Mouse (Mus musculus) midbrain, embryonic 14.5 days (tissue): ENCODE measurements at regions not wholly inside any gene's neighbourhood (a gene's known extent, or its start where the extent isn't known, plus 50 kb on each side); places are given as distances from the start of the nearest gene placed in this dataset.

ENCODE experiments used
- ATAC-seq: fragments of 200-750 bp; cut with Nextera tagmentation; 2 replicates; pipeline ENCODE4 v1.8.0; 2017; ENCODE audit warnings: moderate number of reproducible peaks, moderate library complexity; ENCODE audit not compliant: low FRiP score, low TSS enrichment
- DNase-seq: peaks from one replicate; pipeline ENCODE4 v3.0.0-alpha.2; 2015
- H3K27ac ChIP-seq: fragments of 300-500 bp; sonication (generic); replicated peaks from 2 replicates; pipeline ENCODE4 v1.5.1; 2014; ENCODE audit warnings: mild to moderate bottlenecking, low read depth, low read length, moderate library complexity
- H3K27me3 ChIP-seq: fragments of 300-500 bp; sonication (generic); 2 replicates; pipeline ENCODE4 v1.6.1; 2014; ENCODE audit warnings: low read length, control low read depth, mixed read lengths; ENCODE audit not compliant: control insufficient read depth, insufficient read depth
- H3K36me3 ChIP-seq: fragments of 300-500 bp; sonication (generic); 2 replicates; pipeline ENCODE4 v1.6.1; 2014; ENCODE audit warnings: low read length, control low read depth; ENCODE audit not compliant: control insufficient read depth, insufficient read depth
- H3K4me1 ChIP-seq: fragments of 300-500 bp; sonication (generic); 2 replicates; pipeline ENCODE4 v1.6.1; 2014; ENCODE audit warnings: mild to moderate bottlenecking, antibody characterized with exemption, low read length, control low read depth; ENCODE audit not compliant: control insufficient read depth, insufficient read depth
- H3K4me2 ChIP-seq: fragments of 300-500 bp; sonication (generic); 2 replicates; pipeline ENCODE4 v1.6.1; 2014; ENCODE audit warnings: mild to moderate bottlenecking, low read length, moderate library complexity
- H3K4me3 ChIP-seq: fragments of 300-500 bp; sonication (generic); replicated peaks from 2 replicates; pipeline ENCODE4 v1.5.1; 2014; ENCODE audit warnings: low read depth, low read length
- H3K9ac ChIP-seq: fragments of 300-500 bp; sonication (generic); replicated peaks from 2 replicates; pipeline ENCODE4 v1.6.1; 2014; ENCODE audit warnings: mild to moderate bottlenecking, low read length, moderate library complexity
- H3K9me3 ChIP-seq: fragments of 300-500 bp; sonication (generic); 2 replicates; pipeline ENCODE4 v1.6.1; 2016; ENCODE audit warnings: low read length, control low read depth, mixed read lengths; ENCODE audit not compliant: control insufficient read depth
- WGBS: fragments of 180-500 bp; shearing (Covaris S2); extraction: QIAGEN DNeasy Blood & Tissue Kit; methylation state at CpG from one replicate; pipeline ENCODE4 v1.1.7; 2014; 5-methylcytosine and 5-hydroxymethylcytosine counted together

DNA sequence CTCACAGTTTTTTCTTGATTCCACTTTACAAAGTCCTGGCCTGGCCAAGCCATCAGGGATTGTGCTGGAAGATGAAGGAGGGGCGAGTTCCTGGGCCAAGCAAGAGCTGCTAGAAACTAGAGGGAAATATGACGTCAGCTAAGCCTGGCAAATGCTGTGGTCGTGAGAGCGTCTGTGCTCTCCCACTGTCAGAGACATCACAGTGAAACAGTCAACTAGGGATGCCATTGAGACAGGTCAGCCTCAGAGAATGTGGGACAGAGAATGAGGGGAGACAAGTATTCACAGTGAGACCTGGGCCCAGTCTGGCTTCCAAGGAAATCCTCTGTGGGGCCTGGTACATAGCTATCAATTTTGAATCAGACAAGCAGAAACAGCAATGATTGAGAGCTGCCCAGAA lies 252.5 kb upstream of the Myt1l start:
- H3K9ac ChIP-seq: no peak overlapping the region

GRCm38 (mm10) chr12:29279631-29280080 lies 248.5 kb upstream of the Myt1l start:
- no peaks in the 10 kb centered on the region for H3K27me3 ChIP-seq
- H3K9ac ChIP-seq: peak overlapping the region; percentile 25
- H3K4me3 ChIP-seq: no peak overlapping the region
- 1% methylated on average over 13 of the region's 13 CpGs for WGBS
- DNase-seq (no peak), ATAC-seq (peak; percentile 62)
- H3K4me1 ChIP-seq: peaks cover 31% of the 10 kb centered on the region
- H3K27ac ChIP-seq: peak overlapping the region; percentile 94
- no peaks in the 10 kb centered on the region for H3K36me3 ChIP-seq
- H3K9me3 ChIP-seq: no peaks in the 10 kb centered on the region
- H3K4me2 ChIP-seq: peak overlapping the region; percentile 37

More for the DNA sequence above, 252.5 kb upstream of the Myt1l start:
- no peak for DNase-seq
- ATAC-seq: no peak
- WGBS: 59% methylated on average over 4 of the region's 4 CpGs
- Histone ChIP-seq H3K27ac (no peak overlapping the region), H3K27me3 (no peaks in the 10 kb centered on the region), H3K4me2 (no peak overlapping the region), H3K36me3 (no peaks in the 10 kb centered on the region), H3K4me1 (peaks cover 17% of the 10 kb centered on the region), H3K9me3 (no peaks in the 10 kb centered on the region), H3K4me3 (no peak overlapping the region)

GRCm38 (mm10) chr12:29280081-29280788 lies 247.9 kb upstream of the Myt1l start:
- 3% methylated on average over 9 of the region's 9 CpGs for WGBS
- Histone ChIP-seq H3K9ac (peak overlapping the region; percentile 25; the same call in 1 of the 2 replicates), H3K27ac (peak overlapping the region; percentile 94), H3K4me3 (no peak overlapping the region), H3K4me2 (peak overlapping the region; percentile 37), H3K36me3 (no peaks in the 10 kb centered on the region), H3K9me3 (no peaks in the 10 kb centered on the region), H3K27me3 (no peaks in the 10 kb centered on the region), H3K4me1 (peaks cover 31% of the 10 kb centered on the region)
- ATAC-seq (peak; percentile 75), DNase-seq (peak; percentile 78)

DNA sequence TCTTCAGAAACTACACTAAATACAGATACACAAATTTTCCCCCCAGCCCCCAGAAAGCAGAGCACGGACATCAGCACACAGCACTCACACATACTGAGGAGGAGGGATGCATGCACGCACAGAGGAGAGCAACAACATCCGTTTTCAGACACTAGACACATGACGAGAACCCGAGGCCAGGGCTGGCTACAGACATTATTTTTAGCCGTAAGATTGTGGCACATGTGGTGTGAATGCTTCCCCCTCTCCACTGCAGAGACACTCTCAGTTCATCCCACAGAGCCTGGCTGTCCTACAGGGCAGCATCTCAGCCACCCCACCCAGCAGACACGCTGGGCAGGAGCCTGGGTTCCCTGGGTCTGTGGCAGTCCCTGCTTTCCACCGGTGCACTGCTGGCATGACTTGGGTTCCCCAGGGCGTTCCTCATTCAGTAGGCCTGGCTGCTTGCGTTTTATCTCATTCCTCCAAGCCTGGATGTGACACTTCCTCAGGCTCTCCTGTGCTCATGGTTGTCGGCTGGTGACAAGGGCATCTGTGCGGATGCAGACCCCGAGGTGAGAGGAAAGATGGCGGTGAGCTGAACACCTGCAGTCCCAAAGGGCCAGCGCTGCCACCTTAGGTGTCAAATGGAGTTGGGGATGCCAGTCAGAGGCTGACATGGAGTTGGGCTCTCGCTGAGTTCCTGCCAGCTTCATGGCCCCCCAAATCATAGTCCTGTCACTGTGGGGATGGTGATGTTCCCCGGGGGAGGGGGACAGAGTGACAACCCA lies 247.1 kb upstream of the Myt1l start:
- 52% methylated on average over 17 of the region's 17 CpGs for WGBS
- Histone ChIP-seq H3K27ac (peak overlapping the region; percentile 94), H3K27me3 (no peaks in the 10 kb centered on the region), H3K4me3 (no peak overlapping the region), H3K9me3 (no peaks in the 10 kb centered on the region), H3K4me2 (0 out of 2 replicates have a peak overlapping the region, but pooled peaks have one; percentile 16), H3K4me1 (peaks cover 31% of the 10 kb centered on the region), H3K9ac (peak overlapping the region; percentile 14; the same call in 1 of the 2 replicates), H3K36me3 (no peaks in the 10 kb centered on the region)
- peak; percentile 29 for DNase-seq
- peak; percentile 15 for ATAC-seq

DNA sequence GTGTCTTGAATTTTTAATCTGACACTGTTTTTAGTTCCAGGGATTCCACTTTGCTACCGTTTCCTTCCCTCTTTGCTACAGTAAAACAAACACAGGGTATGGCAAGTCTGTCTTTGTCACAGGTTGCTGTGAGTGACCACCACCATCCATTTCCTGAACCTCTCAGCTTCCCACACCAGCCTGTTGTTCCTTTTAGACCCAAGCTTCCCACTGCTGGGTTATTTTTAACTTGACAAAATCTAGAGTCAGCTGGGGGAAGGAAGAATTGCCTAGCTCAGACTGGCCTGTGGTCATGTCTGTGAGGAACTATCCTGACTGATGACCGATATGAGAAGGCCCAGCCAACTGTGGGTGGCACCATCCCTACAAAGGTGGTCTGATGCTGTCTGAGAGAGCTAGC lies 239.4 kb upstream of the Myt1l start:
- peaks cover 11% of the 10 kb centered on the region for H3K4me1 ChIP-seq
- H3K9ac ChIP-seq: no peak overlapping the region
- no peak overlapping the region for H3K4me2 ChIP-seq
- H3K4me3 ChIP-seq: no peak overlapping the region
- no peak for ATAC-seq
- H3K9me3 ChIP-seq: no peaks in the 10 kb centered on the region
- no peak overlapping the region for H3K27ac ChIP-seq
- H3K36me3 ChIP-seq: no peaks in the 10 kb centered on the region
- H3K27me3 ChIP-seq: no peaks in the 10 kb centered on the region
- no peak for DNase-seq
- WGBS: 64% methylated on average over 2 of the region's 2 CpGs

- Histone ChIP-seq H3K4me2 (peak overlapping the region; percentile 56), H3K4me1 (peaks cover 11% of the 10 kb centered on the region), H3K4me3 (peak overlapping the region; percentile 25), H3K27ac (peak overlapping the region; percentile 89), H3K27me3 (no peaks in the 10 kb centered on the region), H3K36me3 (no peaks in the 10 kb centered on the region), H3K9ac (peak overlapping the region; percentile 52), H3K9me3 (no peaks in the 10 kb centered on the region)
- ATAC-seq (peak; percentile 99), DNase-seq (peak; percentile 98)
- WGBS: 10% methylated on average over 23 of the region's 23 CpGs
Measured at GRCm38 (mm10) chr12:29290591-29291351, 237.4 kb upstream of the Myt1l start.

DNA sequence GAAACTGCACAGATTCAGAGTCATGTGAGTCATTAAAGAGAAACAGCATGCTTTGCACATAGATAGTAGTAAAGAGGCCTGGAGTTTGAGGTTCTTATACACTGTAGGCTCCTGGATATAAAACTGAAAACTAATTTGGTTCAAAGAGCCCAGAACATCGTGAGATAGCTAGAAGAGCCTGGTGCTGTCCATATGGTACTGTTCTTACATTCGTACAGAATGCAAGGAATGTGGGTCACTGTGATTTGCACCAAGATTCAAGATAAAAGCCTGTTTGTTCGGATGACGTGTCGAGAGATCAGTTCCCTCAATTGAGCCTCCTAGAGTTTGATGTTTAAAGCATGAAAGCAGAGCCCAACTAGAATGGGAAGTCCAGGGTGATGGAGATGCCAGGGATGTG lies 230.2 kb upstream of the Myt1l start:
- Histone ChIP-seq H3K4me2 (no peak overlapping the region), H3K9me3 (no peaks in the 10 kb centered on the region), H3K4me3 (no peak overlapping the region), H3K27me3 (no peaks in the 10 kb centered on the region), H3K9ac (no peak overlapping the region), H3K4me1 (no peaks in the 10 kb centered on the region), H3K27ac (no peak overlapping the region), H3K36me3 (no peaks in the 10 kb centered on the region)
- 84% methylated on average over 5 of the region's 5 CpGs for WGBS
- DNase-seq: no peak
- ATAC-seq: no peak

DNA sequence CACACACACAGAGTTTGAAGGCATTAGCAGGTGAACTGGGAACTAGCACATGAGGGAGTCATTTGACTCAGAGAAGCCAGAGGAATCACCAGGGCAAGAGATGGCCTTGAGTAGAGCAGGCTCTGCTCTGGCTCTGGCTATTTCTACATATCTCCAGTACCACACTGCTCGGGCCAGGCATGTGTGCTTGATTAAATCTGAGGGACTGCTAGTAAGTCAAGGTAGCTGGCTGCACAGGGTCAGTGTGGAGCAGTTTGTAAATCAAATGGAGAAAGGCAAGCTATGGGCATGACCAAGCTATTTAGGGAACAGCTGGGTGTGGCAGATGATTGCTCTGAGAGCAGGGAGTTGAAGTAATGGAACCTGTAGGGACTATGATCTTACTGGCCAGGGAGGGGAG lies 212.5 kb upstream of the Myt1l start:
- ATAC-seq: no peak

More for the DNA sequence above, 212.5 kb upstream of the Myt1l start:
- H3K9me3 ChIP-seq: no peaks in the 10 kb centered on the region
- H3K9ac ChIP-seq: no peak overlapping the region
- H3K27ac ChIP-seq: no peak overlapping the region
- H3K27me3 ChIP-seq: no peaks in the 10 kb centered on the region
- no peak overlapping the region for H3K4me2 ChIP-seq
- DNase-seq: no peak
- 92% methylated on average over 1 of the region's 1 CpGs for WGBS
- H3K4me3 ChIP-seq: no peak overlapping the region
- no peaks in the 10 kb centered on the region for H3K4me1 ChIP-seq
- H3K36me3 ChIP-seq: no peaks in the 10 kb centered on the region
